Mouse (Mus musculus): ENCODE results near the gene Khsrp. TPM values are rescaled to one million over a fixed set of nuclear protein-coding genes. Genes with fewer than 3 reads are reported as not detected.

Gene Khsrp
- polyA plus RNA-seq, 1 experiment from 2014 or later, result 35.6 TPM

- no peaks in the 10 kb centered on the region for H3K36me3 ChIP-seq (ENCODE audit: insufficient read depth, low read length)
- ATAC-seq (replicated peaks; ENCODE audit: low FRiP score, low read depth), result no peak
- H3K4me1 ChIP-seq (replicated peaks; ENCODE audit: insufficient read depth, low read length), result no peaks in the 10 kb centered on the region
- no peak for TF ChIP-seq CTCF (IDR thresholded peaks at IDR 0.05; ENCODE audit: low read depth)
- WGBS, result 70% methylated on average over 8 of the region's 8 CpGs
- no peaks in the 10 kb centered on the region for H3K27me3 ChIP-seq (ENCODE audit: insufficient read depth, low read length)
- H3K9me3 ChIP-seq (replicated peaks; ENCODE audit: low read length), result no peaks in the 10 kb centered on the region
- H3K9ac ChIP-seq (ENCODE audit: low read depth, low read length), result no peak overlapping the region
- no peak overlapping the region for H3K4me3 ChIP-seq (replicated peaks; ENCODE audit: low read depth, low read length)
- H3K27ac ChIP-seq, result no peak overlapping the region
- no peak overlapping the region for H3K4me2 ChIP-seq (ENCODE audit: low read length)
- DNase-seq (ENCODE audit: low spot score), result no peak
These were observed 54.6 kb downstream of the Khsrp start for GRCm38 (mm10) chr17:56976531-56977390.

- TF ChIP-seq CTCF (IDR thresholded peaks at IDR 0.05; ENCODE audit: low read depth), result no peak
- H3K9me3 ChIP-seq (replicated peaks; ENCODE audit: low read length), result no peaks in the 10 kb centered on the region
- no peaks in the 10 kb centered on the region for H3K27me3 ChIP-seq (ENCODE audit: insufficient read depth, low read length)
- no peaks in the 10 kb centered on the region for H3K36me3 ChIP-seq (ENCODE audit: insufficient read depth, low read length)
- no peak overlapping the region for H3K9ac ChIP-seq (ENCODE audit: low read depth, low read length)
- no peak overlapping the region for H3K4me3 ChIP-seq (replicated peaks; ENCODE audit: low read depth, low read length)
- H3K4me1 ChIP-seq (replicated peaks; ENCODE audit: insufficient read depth, low read length), result no peaks in the 10 kb centered on the region
- 84% methylated on average over 3 of the region's 3 CpGs for WGBS
- no peak overlapping the region for H3K4me2 ChIP-seq (ENCODE audit: low read length)
- ATAC-seq (replicated peaks; ENCODE audit: low FRiP score, low read depth) (no peak), DNase-seq (ENCODE audit: low spot score) (no peak)
- no peak overlapping the region for H3K27ac ChIP-seq
These were observed 55.9 kb downstream of the Khsrp start for GRCm38 (mm10) chr17:56975391-56975790.

- no peak for DNase-seq (ENCODE audit: low spot score)
- no peak for TF ChIP-seq CTCF (IDR thresholded peaks at IDR 0.05; ENCODE audit: low read depth)
- Histone ChIP-seq H3K36me3 (ENCODE audit: insufficient read depth, low read length) (no peaks in the 10 kb centered on the region), H3K9me3 (replicated peaks; ENCODE audit: low read length) (no peaks in the 10 kb centered on the region), H3K27ac (no peak overlapping the region), H3K27me3 (ENCODE audit: insufficient read depth, low read length) (no peaks in the 10 kb centered on the region), H3K4me3 (replicated peaks; ENCODE audit: low read depth, low read length) (no peak overlapping the region), H3K4me1 (replicated peaks; ENCODE audit: insufficient read depth, low read length) (no peaks in the 10 kb centered on the region), H3K4me2 (ENCODE audit: low read length) (no peak overlapping the region), H3K9ac (ENCODE audit: low read depth, low read length) (no peak overlapping the region)
- 74% methylated on average over 5 of the region's 5 CpGs for WGBS
- ATAC-seq (replicated peaks; ENCODE audit: low FRiP score, low read depth), result no peak
These were observed 56.5 kb downstream of the Khsrp start for GRCm38 (mm10) chr17:56974708-56975240.

GRCm38 (mm10) chr17:56973956-56974707, 57.2 kb downstream of the Khsrp start:
- 59% methylated on average over 12 of the region's 14 CpGs for WGBS
- Histone ChIP-seq H3K27ac (no peak overlapping the region), H3K9me3 (replicated peaks; ENCODE audit: low read length) (no peaks in the 10 kb centered on the region), H3K27me3 (ENCODE audit: insufficient read depth, low read length) (no peaks in the 10 kb centered on the region), H3K4me1 (replicated peaks; ENCODE audit: insufficient read depth, low read length) (no peaks in the 10 kb centered on the region), H3K9ac (ENCODE audit: low read depth, low read length) (no peak overlapping the region), H3K36me3 (ENCODE audit: insufficient read depth, low read length) (no peaks in the 10 kb centered on the region), H3K4me3 (replicated peaks; ENCODE audit: low read depth, low read length) (no peak overlapping the region), H3K4me2 (ENCODE audit: low read length) (no peak overlapping the region)
- TF ChIP-seq CTCF (IDR thresholded peaks at IDR 0.05; ENCODE audit: low read depth), result no peak
- no peak for DNase-seq (ENCODE audit: low spot score)
- no peak for ATAC-seq (replicated peaks; ENCODE audit: low FRiP score, low read depth)

Other genes starting within 250 kb of the Khsrp start
- gene Rfx2, start 200.5 kb downstream of the Khsrp start, polyA plus RNA-seq (2015; fragmentation: Nextera tagmentation; extraction: Ambion mirVana), result 1.6 and 2.1 TPM in 2 replicates
- gene Acsbg2, start 157.1 kb downstream of the Khsrp start, polyA plus RNA-seq (2015; fragmentation: Nextera tagmentation; extraction: Ambion mirVana), result not detected in 2 replicates
- gene 1700061G19Rik, start 156.0 kb downstream of the Khsrp start, polyA plus RNA-seq (2015; fragmentation: Nextera tagmentation; extraction: Ambion mirVana), result 0.11 and 0.13 TPM in 2 replicates
- gene Mllt1, start 96.1 kb downstream of the Khsrp start, polyA plus RNA-seq (2015; fragmentation: Nextera tagmentation; extraction: Ambion mirVana), result 27.4 and 29.1 TPM in 2 replicates
- not detected in 2 replicates for gene Acer1, start 49.4 kb downstream of the Khsrp start, polyA plus RNA-seq (2015; fragmentation: Nextera tagmentation; extraction: Ambion mirVana)
- 145 and 149 TPM in 2 replicates for gene Clpp, start 41.2 kb downstream of the Khsrp start, polyA plus RNA-seq (2015; fragmentation: Nextera tagmentation; extraction: Ambion mirVana)
- gene Alkbh7, start 34.2 kb downstream of the Khsrp start, polyA plus RNA-seq (2015; fragmentation: Nextera tagmentation; extraction: Ambion mirVana), result 61.2 and 65.7 TPM in 2 replicates
- gene Pspn, start 31.5 kb downstream of the Khsrp start, polyA plus RNA-seq (2015; fragmentation: Nextera tagmentation; extraction: Ambion mirVana), result 0.55 TPM in 1 of 2 replicates, not detected in the other
- gene Gtf2f1, start 20.2 kb downstream of the Khsrp start, polyA plus RNA-seq (2015; fragmentation: Nextera tagmentation; extraction: Ambion mirVana), result 46.7 and 50.3 TPM in 2 replicates
- 0.38 TPM in 1 of 2 replicates, not detected in the other for gene Gm17949, start 20.1 kb downstream of the Khsrp start, polyA plus RNA-seq (2015; fragmentation: Nextera tagmentation; extraction: Ambion mirVana)
- not detected in 2 replicates for gene Slc25a41, start 10.1 kb upstream of the Khsrp start, polyA plus RNA-seq (2015; fragmentation: Nextera tagmentation; extraction: Ambion mirVana)
- gene Crb3, start 27.6 kb upstream of the Khsrp start, polyA plus RNA-seq (2015; fragmentation: Nextera tagmentation; extraction: Ambion mirVana), result 82.4 and 90.9 TPM in 2 replicates
- gene Slc25a23, start 28.3 kb upstream of the Khsrp start, polyA plus RNA-seq (2015; fragmentation: Nextera tagmentation; extraction: Ambion mirVana), result 10.2 and 10.7 TPM in 2 replicates
- 4.2 and 5.1 TPM in 2 replicates for gene Dennd1c, start 47.0 kb upstream of the Khsrp start, polyA plus RNA-seq (2015; fragmentation: Nextera tagmentation; extraction: Ambion mirVana)
- 15.4 and 16.4 TPM in 2 replicates for gene Tubb4a, start 56.3 kb upstream of the Khsrp start, polyA plus RNA-seq (2015; fragmentation: Nextera tagmentation; extraction: Ambion mirVana)
- gene Tnfsf9, start 73.8 kb upstream of the Khsrp start, polyA plus RNA-seq (2015; fragmentation: Nextera tagmentation; extraction: Ambion mirVana), result 6.1 and 6.8 TPM in 2 replicates
- gene Cd70, start 118.3 kb upstream of the Khsrp start, polyA plus RNA-seq (2015; fragmentation: Nextera tagmentation; extraction: Ambion mirVana), result 0.28 TPM in 1 of 2 replicates, not detected in the other
- gene Tnfsf14, start 162.7 kb upstream of the Khsrp start, polyA plus RNA-seq (2015; fragmentation: Nextera tagmentation; extraction: Ambion mirVana), result 0.08 and 0.09 TPM in 2 replicates
- 2.0 and 2.9 TPM in 2 replicates for gene C3, start 196.6 kb upstream of the Khsrp start, polyA plus RNA-seq (2015; fragmentation: Nextera tagmentation; extraction: Ambion mirVana)
- 37.6 and 40.4 TPM in 2 replicates for gene Gpr108, start 216.9 kb upstream of the Khsrp start, polyA plus RNA-seq (2015; fragmentation: Nextera tagmentation; extraction: Ambion mirVana)
- 40.8 and 43.6 TPM in 2 replicates for gene Trip10, start 217.9 kb upstream of the Khsrp start, polyA plus RNA-seq (2015; fragmentation: Nextera tagmentation; extraction: Ambion mirVana)
- 0.87 and 1.1 TPM in 2 replicates for gene Vav1, start 247.6 kb upstream of the Khsrp start, polyA plus RNA-seq (2015; fragmentation: Nextera tagmentation; extraction: Ambion mirVana)